Mouse (Mus musculus): ENCODE results near the gene Camk1d. TPM values are rescaled to one million over a fixed set of nuclear protein-coding genes. Genes with fewer than 3 reads are reported as not detected.

Camk1d gene
- polyA plus RNA-seq, 1 experiment = 14.3 TPM

GRCm38 (mm10) chr2:5370591-5370990, 343.7 kb downstream of the Camk1d start:
- Histone ChIP-seq H3K36me3 (ENCODE audit: control insufficient read depth, insufficient read depth, low read length) (no peaks in the 10 kb centered on the region), H3K27ac (ENCODE audit: insufficient read depth, low read depth, low read length) (no peak overlapping the region), H3K4me1 (ENCODE audit: control insufficient read depth, insufficient read depth, insufficient read length, low read length) (no peaks in the 10 kb centered on the region), H3K4me3 (ENCODE audit: low read depth, low read length) (no peak overlapping the region), H3K27me3 (ENCODE audit: control insufficient read depth, insufficient read depth, low read length) (no peaks in the 10 kb centered on the region)
- TF ChIP-seq POLR2A (IDR thresholded peaks at IDR 0.05; ENCODE audit: low read depth, low read length) (no peak), CTCF (IDR thresholded peaks at IDR 0.05; ENCODE audit: extremely low read depth, insufficient read length, insufficient replicate concordance, low read depth, low read length) (no peak)
- WGBS = 90% methylated on average over 3 of the region's 3 CpGs

DNA sequence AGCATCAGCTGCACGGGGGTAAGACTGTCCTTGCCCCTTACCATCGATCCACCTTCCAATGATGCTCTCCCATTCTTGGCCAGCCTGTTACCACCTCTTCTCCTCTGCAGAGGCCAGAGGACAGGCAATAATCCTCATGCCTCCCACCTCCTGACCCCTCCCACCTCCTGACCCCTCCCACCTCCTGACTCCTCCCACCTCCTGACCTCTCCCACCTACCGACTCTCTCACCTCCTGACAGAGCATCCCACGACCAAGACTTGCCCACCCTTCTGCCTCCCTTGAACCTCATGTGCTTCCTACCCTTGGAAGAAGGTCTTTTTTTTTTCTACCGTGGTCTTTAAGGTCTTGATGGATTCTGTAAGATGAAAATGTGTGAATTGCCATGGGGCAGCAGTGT, 350.5 kb downstream of the Camk1d start:
- Histone ChIP-seq H3K36me3 (ENCODE audit: control insufficient read depth, insufficient read depth, low read length) (peaks cover 13% of the 10 kb centered on the region; the same call in 1 of the 2 replicates), H3K4me1 (ENCODE audit: control insufficient read depth, insufficient read depth, insufficient read length, low read length) (no peaks in the 10 kb centered on the region), H3K27ac (ENCODE audit: insufficient read depth, low read depth, low read length) (no peak overlapping the region), H3K27me3 (ENCODE audit: control insufficient read depth, insufficient read depth, low read length) (no peaks in the 10 kb centered on the region), H3K4me3 (ENCODE audit: low read depth, low read length) (no peak overlapping the region)
- TF ChIP-seq CTCF (IDR thresholded peaks at IDR 0.05; ENCODE audit: extremely low read depth, insufficient read length, insufficient replicate concordance, low read depth, low read length) (no peak), POLR2A (IDR thresholded peaks at IDR 0.05; ENCODE audit: low read depth, low read length) (no peak)
- WGBS = 70% methylated on average over 5 of the region's 5 CpGs

DNA sequence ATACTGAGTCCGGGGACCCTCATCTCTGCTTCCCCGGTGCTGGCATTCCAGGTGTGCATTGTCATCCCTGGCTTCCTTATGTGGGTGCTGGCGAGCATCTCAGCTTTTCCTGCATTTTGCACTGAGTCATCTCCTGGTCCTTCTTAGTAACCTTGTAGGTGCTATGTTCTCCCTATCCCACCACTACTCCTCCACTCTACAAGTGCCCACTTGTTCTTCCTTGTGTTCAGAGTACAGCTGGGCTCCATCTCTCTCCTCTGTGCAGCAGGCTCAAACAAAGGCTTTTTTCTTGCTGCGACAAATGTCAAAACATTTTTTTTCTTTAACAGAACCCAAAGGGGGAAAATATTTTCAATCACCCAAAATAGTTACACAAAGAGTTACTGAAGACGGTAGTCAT, 356.3 kb downstream of the Camk1d start:
- no peak overlapping the region for H3K4me3 ChIP-seq (ENCODE audit: low read depth, low read length)
- H3K4me1 ChIP-seq (ENCODE audit: control insufficient read depth, insufficient read depth, insufficient read length, low read length) = no peaks in the 10 kb centered on the region
- TF ChIP-seq POLR2A (IDR thresholded peaks at IDR 0.05; ENCODE audit: low read depth, low read length) (no peak), CTCF (IDR thresholded peaks at IDR 0.05; ENCODE audit: extremely low read depth, insufficient read length, insufficient replicate concordance, low read depth, low read length) (no peak)
- WGBS = 91% methylated on average over 5 of the region's 5 CpGs
- no peaks in the 10 kb centered on the region for H3K27me3 ChIP-seq (ENCODE audit: control insufficient read depth, insufficient read depth, low read length)
- no peak overlapping the region for H3K27ac ChIP-seq (ENCODE audit: insufficient read depth, low read depth, low read length)
- peaks cover 26% of the 10 kb centered on the region for H3K36me3 ChIP-seq (ENCODE audit: control insufficient read depth, insufficient read depth, low read length)

- Histone ChIP-seq H3K36me3 (ENCODE audit: control insufficient read depth, insufficient read depth, low read length) (peaks cover 26% of the 10 kb centered on the region), H3K4me1 (ENCODE audit: control insufficient read depth, insufficient read depth, insufficient read length, low read length) (no peaks in the 10 kb centered on the region), H3K4me3 (ENCODE audit: low read depth, low read length) (no peak overlapping the region), H3K27ac (ENCODE audit: insufficient read depth, low read depth, low read length) (no peak overlapping the region), H3K27me3 (ENCODE audit: control insufficient read depth, insufficient read depth, low read length) (no peaks in the 10 kb centered on the region)
- TF ChIP-seq CTCF (IDR thresholded peaks at IDR 0.05; ENCODE audit: extremely low read depth, insufficient read length, insufficient replicate concordance, low read depth, low read length) = no peak
- TF ChIP-seq POLR2A (IDR thresholded peaks at IDR 0.05; ENCODE audit: low read depth, low read length) = no peak
- 91% methylated on average over 4 of the region's 4 CpGs for whole genome bisulfite sequencing
Observed at GRCm38 (mm10) chr2:5357056-5357455, 357.3 kb downstream of the Camk1d start.

DNA sequence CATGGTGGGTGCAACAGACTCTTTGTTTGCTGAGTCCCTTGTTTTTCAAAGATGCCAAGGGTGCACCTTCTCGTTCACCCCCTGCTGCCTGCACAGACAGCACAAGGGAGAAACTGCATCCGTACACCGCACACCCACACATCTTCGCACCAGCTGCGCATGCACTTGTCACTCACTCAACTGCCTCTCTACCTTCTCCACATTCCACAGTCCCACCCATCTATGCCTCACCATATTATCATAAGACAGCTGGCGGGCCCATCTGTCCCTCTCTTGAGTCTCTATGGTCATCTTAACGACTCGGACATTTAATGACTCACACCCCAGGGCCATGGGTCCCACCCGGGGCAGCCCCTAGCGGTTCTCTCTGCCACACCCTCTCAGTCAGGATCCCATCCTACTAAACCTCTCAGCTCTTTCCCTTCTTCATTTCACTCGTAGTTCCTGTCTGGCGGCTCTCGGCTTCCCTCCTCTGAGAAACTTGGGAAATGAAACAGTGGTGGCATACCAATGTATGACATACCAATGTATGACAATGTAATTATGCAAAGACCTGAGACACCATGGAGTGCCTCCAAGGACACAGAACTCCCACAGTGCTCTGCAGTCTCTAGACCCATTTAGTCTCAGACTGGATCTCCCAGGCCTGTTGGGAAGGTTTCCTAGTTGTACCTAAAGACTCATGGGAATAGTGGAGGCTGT, 361.3 kb downstream of the Camk1d start:
- Histone ChIP-seq H3K27me3 (ENCODE audit: control insufficient read depth, insufficient read depth, low read length) (no peaks in the 10 kb centered on the region), H3K27ac (ENCODE audit: insufficient read depth, low read depth, low read length) (no peak overlapping the region), H3K4me1 (ENCODE audit: control insufficient read depth, insufficient read depth, insufficient read length, low read length) (no peaks in the 10 kb centered on the region), H3K36me3 (ENCODE audit: control insufficient read depth, insufficient read depth, low read length) (peaks cover 12% of the 10 kb centered on the region), H3K4me3 (ENCODE audit: low read depth, low read length) (no peak overlapping the region)
- TF ChIP-seq CTCF (IDR thresholded peaks at IDR 0.05; ENCODE audit: extremely low read depth, insufficient read length, insufficient replicate concordance, low read depth, low read length) = no peak
- no peak for TF ChIP-seq POLR2A (IDR thresholded peaks at IDR 0.05; ENCODE audit: low read depth, low read length)
- 87% methylated on average over 13 of the region's 13 CpGs for WGBS

DNA sequence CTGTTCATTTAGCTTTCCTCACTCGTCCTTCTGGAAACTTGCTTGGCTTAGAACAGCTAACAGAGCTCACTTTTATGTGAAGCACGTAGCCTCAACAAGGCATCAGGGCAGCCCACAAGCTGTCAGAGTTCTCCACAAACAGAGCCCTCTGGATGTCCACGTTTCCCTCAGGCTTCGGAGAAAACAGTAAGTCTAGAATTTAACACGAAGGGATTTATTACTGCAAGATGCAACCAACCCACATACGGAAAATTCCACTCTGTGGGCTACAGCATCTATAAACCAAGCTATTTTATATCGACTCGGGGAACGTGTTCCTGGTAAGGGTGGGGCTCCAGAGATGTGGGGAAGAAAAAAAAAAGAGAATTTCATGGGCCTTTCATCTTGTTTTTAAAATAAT, 369.0 kb downstream of the Camk1d start:
- TF ChIP-seq POLR2A (IDR thresholded peaks at IDR 0.05; ENCODE audit: low read depth, low read length) = no peak
- no peak for TF ChIP-seq CTCF (IDR thresholded peaks at IDR 0.05; ENCODE audit: extremely low read depth, insufficient read length, insufficient replicate concordance, low read depth, low read length)
- H3K27me3 ChIP-seq (ENCODE audit: control insufficient read depth, insufficient read depth, low read length) = no peaks in the 10 kb centered on the region
- no peaks in the 10 kb centered on the region for H3K4me1 ChIP-seq (ENCODE audit: control insufficient read depth, insufficient read depth, insufficient read length, low read length)
- no peak overlapping the region for H3K4me3 ChIP-seq (ENCODE audit: low read depth, low read length)
- 83% methylated on average over 9 of the region's 9 CpGs for WGBS
- H3K36me3 ChIP-seq (ENCODE audit: control insufficient read depth, insufficient read depth, low read length) = no peaks in the 10 kb centered on the region; the same call in 1 of the 2 replicates
- H3K27ac ChIP-seq (ENCODE audit: insufficient read depth, low read depth, low read length) = no peak overlapping the region

DNA sequence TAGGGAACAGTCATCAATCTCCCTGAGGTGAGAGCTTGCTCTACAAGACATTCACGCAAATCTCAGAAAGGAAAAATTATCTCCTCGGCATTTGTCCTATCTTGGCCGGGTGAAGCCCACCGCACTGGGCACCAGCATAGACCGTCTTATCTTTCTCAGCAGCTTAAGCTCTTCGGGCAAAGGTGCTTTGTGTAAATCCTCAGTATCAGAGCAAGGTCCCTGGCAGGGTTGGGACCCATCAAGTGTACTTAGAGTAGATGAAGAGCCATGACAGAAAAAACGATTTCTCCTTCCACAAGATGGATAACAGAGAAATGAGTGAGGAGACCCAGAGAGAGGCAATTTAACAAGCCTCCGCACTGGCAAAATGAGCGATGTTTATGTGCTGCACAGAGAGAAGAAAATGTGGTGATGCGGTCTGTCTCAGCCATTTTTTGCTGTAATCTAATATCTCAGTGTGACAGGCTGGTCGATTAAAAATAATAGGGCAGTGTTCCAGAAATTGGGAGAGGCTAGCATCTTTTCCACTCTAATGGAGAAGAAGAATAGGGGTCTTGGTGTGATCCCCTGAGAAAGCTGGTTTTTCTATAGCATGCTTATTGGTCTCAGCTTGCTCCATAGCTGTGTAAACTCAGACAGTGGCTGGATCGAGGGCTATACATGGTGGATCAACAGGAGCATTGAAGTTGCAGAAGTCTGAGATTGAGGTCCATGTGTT, 386.6 kb downstream of the Camk1d start:
- 84% methylated on average over 12 of the region's 12 CpGs for WGBS

More for the DNA sequence above, 386.6 kb downstream of the Camk1d start:
- no peak for TF ChIP-seq CTCF (IDR thresholded peaks at IDR 0.05; ENCODE audit: extremely low read depth, insufficient read length, insufficient replicate concordance, low read depth, low read length)
- Histone ChIP-seq H3K27ac (ENCODE audit: insufficient read depth, low read depth, low read length) (no peak overlapping the region), H3K4me1 (ENCODE audit: control insufficient read depth, insufficient read depth, insufficient read length, low read length) (no peaks in the 10 kb centered on the region), H3K36me3 (ENCODE audit: control insufficient read depth, insufficient read depth, low read length) (no peaks in the 10 kb centered on the region), H3K4me3 (ENCODE audit: low read depth, low read length) (no peak overlapping the region), H3K27me3 (ENCODE audit: control insufficient read depth, insufficient read depth, low read length) (no peaks in the 10 kb centered on the region)

All from small intestine, adult 2 months (tissue).